Mouse (Mus musculus) left cerebral cortex, postnatal 25 days (tissue): ENCODE results near the gene 2900026A02Rik. TPM values are rescaled to one million over a fixed set of nuclear protein-coding genes. Genes with fewer than 3 reads are reported as not detected.

Experiments used
- DNase-seq, 2 experiments: peaks; one replicate each; pipeline ENCODE4 v3.0.0; 2022; ENCODE audit warnings: low spot score in 2 of 2, mixed read lengths in 1 of 2
- intact Hi-C: fragments of 180-260 bp; cut with DNase I; formaldehyde crosslinking; loops from one replicate; pipeline ENCODE4 v1.15.1; 2025
- total RNA-seq, 2 experiments: library from RNA; stranded (reverse); gene quantifications; 2 replicates each; pipeline ENCODE4 v1.2.3; 2021

The 2900026A02Rik gene
- total RNA-seq, 2 experiments from 2014 or later = 39.0 to 44.7 TPM

GRCm38 (mm10) chr5:113180755-113181154 lies 40.3 kb downstream of the 2900026A02Rik start:
- no peak for DNase-seq
- intact Hi-C loops = loop anchor here (1.0 kb wide), 1 partner anchor 46 kb away; the partner anchor contains the start of gene Tmem211

GRCm38 (mm10) chr5:113179843-113180682 lies 41.0 kb downstream of the 2900026A02Rik start:
- intact Hi-C loops = loop anchor here (1.0 to 10.0 kb wide), 2 partner anchors 46 to 305 kb away; partner anchors contain the start of gene Tmem211
- peak; percentile 81 to 91 for DNase-seq

GRCm38 (mm10) chr5:113179451-113179842 lies 41.6 kb downstream of the 2900026A02Rik start:
- intact Hi-C loops = loop anchor here (10.0 kb wide), 1 partner anchor 305 kb away; no protein-coding TSS in a partner anchor
- no peak for DNase-seq

GRCm38 (mm10) chr5:113175976-113176375 lies 45.1 kb downstream of the 2900026A02Rik start:
- intact Hi-C loops = loop anchor here (1.0 to 10.0 kb wide), 2 partner anchors 45 to 301 kb away; partner anchors contain the start of gene 2900026A02Rik
- no peak for DNase-seq

DNA sequence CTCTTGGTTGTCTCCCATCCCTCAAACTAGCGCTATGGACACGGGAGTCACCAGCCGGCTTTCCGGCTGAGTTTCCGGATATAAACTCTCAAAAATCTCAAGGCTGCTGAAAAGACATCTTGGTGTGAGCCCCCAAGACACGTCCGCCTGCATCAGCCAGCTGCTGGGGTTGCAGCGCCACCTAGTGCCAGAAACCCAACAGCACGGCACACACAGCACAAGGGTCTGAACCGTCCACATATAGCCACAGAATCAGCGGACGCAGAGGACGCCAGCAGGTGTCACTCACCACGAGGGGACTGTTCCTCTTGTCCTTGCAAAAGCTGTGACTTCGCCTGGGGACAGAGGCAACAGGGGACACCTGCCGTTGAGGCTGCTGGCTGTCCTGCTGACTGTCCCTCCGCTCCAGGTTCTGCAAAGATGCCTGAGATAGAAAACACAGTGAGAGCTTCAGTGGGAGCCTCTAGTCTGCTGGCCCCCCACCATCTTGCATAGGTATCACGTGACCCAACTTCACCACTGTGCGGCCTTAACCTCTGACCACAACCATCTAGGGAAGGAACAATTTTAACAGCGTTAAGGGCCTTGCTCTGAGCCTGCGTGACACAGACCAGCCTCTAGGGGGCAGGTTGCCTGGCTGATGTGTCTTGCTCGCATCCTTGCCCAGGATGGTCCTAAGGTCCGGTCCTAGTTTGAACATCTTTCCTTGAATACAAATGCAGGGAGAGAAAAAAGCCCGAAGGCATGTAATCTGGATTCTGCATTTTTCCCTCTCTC lies 45.9 kb downstream of the 2900026A02Rik start:
- intact Hi-C loops = loop anchor here (10.0 kb wide), 1 partner anchor 300 kb away; no protein-coding TSS in a partner anchor
- DNase-seq = no peak

DNA sequence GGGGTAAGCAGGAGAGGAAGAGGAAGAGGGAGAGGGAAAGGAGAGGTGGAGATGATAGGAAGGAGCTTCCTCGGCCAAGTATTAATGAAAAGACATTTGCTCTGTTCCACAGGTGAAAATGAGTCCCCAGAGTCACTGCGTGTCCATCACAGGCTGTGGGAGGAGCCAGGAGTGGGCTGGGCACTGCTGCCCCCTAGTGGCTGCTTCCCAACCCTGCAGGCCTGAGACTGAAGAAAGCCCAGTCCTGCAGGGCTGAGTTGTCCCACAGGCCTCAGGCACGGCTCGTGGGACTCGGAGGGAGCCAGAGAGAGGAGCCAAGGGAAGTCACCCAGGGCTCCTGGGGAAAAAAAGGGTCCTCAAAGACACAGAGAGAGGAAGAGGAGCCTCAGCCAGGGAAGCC lies 47.7 kb downstream of the 2900026A02Rik start:
- intact Hi-C loops = loop anchor here (10.0 kb wide), 1 partner anchor 299 kb away; no protein-coding TSS in a partner anchor

DNA sequence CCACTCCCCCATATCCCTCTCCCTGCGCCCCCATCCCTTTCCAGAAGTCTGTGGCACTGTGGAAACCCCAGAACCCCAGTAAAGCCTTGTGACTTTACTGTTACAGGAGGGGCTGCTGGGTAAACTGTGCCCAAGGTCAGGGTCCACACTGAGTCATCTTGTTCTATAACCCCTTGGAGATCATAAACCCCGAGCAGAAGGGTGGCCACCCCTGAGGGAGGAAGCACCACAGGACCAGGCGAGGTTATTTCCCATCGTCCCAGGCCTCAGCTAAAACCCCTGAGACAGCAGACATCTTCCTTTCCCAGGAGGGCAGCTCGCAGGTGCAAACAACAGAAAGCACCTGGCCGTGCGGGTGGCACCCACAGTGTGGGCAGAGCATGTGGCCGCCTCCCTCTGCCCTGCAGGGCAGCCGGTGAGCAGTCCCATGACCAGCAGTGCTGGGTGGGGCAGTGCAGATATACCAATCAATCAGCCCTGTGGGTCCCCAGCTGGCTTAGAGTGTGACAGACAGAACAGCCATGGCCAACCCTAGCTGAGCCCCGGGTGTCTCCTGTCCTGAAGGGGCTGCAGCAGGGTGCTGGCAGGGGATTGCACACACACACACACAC lies 49.0 kb downstream of the 2900026A02Rik start:
- no peak for DNase-seq
- intact Hi-C loops = loop anchor here (10.0 kb wide), 1 partner anchor 297 kb away; no protein-coding TSS in a partner anchor

More for the DNA sequence above, 47.7 kb downstream of the 2900026A02Rik start:
- peak; percentile 68 to 76 for DNase-seq

DNA sequence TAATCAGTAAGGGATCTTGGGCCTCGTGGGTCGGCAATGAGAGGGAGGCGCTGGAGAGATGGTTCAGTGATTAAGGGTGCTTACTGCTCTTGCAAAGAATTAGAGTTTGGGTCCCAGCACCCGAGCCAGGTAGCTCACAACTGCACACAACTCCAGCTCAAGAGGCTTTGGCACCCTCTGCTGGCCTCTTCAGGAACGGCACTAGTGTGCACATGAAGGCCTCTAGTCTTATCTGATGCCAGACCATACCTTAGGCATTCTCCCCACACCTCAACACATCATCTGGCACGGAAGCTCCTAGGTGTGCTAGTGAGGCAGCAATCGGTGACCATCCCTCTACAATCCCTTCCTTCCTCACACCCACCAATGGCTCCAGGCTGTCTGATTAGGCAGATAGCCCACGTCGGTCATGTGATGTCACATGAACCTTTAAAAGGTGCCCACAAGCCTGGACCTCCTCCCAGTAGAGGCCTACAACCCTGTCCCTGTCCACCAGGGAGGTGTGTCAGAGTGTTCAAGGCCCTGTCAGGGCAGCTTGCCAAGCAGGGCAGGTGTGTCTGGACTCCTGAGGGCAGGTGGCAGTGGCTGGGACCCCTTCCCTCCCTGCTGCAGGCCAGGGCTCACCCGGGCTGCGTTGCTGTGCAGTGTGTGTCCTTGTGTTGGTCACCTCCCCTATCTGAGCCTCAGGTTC lies 50.8 kb downstream of the 2900026A02Rik start:
- DNase-seq = no peak
- intact Hi-C loops = loop anchor here (10.0 kb wide), 1 partner anchor 295 kb away; no protein-coding TSS in a partner anchor

GRCm38 (mm10) chr5:113167733-113168132 lies 53.3 kb downstream of the 2900026A02Rik start:
- intact Hi-C loops = loop anchor here (2.0 kb wide), 1 partner anchor 69 kb away; no protein-coding TSS in a partner anchor
- peak in 1 of 2 experiments; percentile 64 for DNase-seq

- intact Hi-C loops = no loop called here
- no peak for DNase-seq
Measured at GRCm38 (mm10) chr5:113165481-113165880, 55.6 kb downstream of the 2900026A02Rik start.

- peak in 1 of 2 experiments; percentile 32 for DNase-seq
- intact Hi-C loops = no loop called here
Measured at GRCm38 (mm10) chr5:113164873-113165441, 56.1 kb downstream of the 2900026A02Rik start.

- intact Hi-C loops = no loop called here
- no peak for DNase-seq
Measured at GRCm38 (mm10) chr5:113164448-113164847, 56.6 kb downstream of the 2900026A02Rik start.

DNA sequence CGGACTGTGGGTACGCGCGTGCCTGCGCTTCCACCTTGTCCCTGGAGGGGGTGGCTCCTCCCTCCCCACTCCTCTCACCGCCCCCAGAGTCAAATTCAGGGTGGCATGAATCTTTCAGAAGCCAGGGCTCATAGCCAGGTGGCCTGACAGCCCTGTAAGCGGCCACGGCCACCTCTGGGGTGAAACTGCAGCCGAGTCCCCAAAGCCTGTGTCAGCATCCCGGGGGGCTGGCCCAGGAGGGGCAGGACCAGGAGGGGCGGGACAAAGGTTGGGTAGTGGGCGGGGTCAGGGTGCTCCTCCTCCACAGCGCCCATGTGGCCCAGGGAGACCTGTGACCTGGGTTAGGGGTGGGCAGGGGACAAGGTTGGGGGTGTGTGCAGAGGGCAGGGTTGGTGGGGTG lies 57.9 kb downstream of the 2900026A02Rik start:
- no peak for DNase-seq
- intact Hi-C loops = no loop called here

GRCm38 (mm10) chr5:113162699-113163098 lies 58.3 kb downstream of the 2900026A02Rik start:
- DNase-seq = no peak
- intact Hi-C loops = no loop called here

DNA sequence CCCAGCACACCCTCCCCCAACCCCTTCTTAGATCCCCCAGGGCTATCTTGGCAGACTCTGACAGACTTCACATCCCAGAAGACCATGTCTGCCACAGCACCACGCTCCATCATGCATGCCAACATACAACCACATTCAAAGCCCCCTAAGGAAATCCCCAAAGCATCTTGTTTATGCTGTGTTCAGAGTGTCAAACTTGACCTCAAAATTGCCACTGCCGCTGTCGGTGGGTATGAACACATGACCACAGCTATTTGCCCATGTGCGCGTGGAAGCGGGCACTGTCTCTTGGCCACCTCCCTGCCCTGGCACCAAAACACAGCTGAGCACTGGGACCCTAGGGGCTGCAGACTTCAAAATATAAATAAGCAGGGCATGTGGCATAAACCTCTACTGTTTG lies 59.5 kb downstream of the 2900026A02Rik start:
- no peak for DNase-seq
- intact Hi-C loops = no loop called here

DNA sequence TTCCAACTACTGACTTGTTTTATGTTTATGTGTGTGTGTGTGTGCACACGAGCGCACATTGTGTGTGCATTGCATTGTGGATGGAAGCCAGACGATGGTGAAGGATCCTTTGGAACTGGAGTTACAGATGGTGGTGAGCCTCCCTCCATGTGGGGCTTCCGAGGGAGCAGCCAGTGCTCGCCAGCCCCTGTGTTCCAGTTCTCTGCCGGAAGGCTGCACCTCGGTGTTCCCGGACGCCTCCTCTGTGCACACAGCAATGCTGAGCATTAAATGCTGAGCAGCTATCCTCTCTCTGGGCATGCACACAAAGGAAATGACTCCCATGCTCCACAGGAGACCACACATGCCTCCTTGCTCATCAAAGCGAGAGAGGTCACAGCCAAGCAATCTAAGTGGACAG lies 60.7 kb downstream of the 2900026A02Rik start:
- DNase-seq = no peak
- intact Hi-C loops = no loop called here

- intact Hi-C loops = no loop called here
- no peak for DNase-seq
Measured at GRCm38 (mm10) chr5:113158759-113159355, 62.2 kb downstream of the 2900026A02Rik start.

DNA sequence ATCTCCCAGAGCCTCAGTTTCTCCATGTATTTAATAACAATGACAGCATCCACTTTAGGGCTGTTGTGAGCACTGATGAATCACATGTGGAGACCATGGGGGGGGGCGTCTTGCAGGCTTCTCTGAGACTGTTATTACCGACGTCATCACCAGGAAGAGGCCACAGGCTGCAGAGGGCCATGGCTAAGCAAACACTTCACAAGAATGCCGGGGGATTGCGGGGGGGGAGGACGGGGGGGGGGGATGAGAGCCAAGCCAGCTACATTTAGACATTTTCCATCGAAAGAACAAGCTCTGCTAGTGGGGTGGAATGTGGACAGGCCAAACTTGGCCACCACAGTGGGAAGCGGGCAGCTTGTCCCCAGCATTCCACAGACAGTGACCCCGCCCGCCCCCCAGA lies 63.4 kb downstream of the 2900026A02Rik start:
- intact Hi-C loops = no loop called here
- DNase-seq = no peak
